Mouse (Mus musculus) right cerebral cortex, postnatal 4 days (tissue): ENCODE measurements around the gene Dpm3.

Experiments used
- DNase-seq: peaks from one replicate; pipeline ENCODE4 v3.0.0-alpha.2; 2022

Gene Dpm3

DNA sequence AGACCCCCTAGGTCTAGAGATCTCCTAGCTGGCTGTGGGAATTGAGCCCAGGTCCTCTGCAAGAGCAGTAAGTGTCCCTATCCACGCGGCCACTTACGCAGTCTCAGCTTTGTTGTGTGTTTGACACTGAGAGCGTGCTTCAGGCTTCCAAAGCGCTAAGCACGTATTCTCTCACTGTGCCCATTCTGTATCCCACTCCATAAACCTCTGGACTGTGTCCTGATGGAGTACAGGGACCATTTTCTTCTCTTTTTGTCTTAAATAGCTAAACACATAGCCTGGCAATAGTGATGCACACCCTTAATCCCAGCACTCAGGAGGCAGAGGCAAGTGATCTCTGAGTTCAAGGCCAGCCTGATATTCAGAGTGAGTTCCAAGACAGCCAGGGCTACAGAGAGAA is 39.8 kb downstream of the Dpm3 start:
- DNase-seq = no peak

DNA sequence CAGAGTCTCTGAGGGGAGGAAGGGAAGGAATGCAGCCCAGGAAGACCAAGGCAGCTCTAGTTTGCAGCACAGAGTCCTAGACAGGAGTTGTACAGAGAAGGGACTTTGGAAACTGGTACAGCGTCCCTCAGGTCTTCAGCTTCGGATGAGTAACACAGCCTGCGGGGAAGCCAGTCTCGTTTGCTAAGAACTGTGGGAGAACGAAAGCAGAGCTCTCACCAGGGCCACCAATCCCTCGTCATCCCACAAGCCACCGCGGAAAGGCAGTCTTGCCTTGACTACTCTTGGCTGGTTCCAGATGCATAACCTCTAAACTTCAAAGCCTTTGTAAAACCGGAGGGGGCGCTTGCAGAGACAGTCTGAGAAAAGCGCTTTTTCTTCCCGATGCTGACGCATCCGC is 40.3 kb downstream of the Dpm3 start:
- no peak for DNase-seq

DNA sequence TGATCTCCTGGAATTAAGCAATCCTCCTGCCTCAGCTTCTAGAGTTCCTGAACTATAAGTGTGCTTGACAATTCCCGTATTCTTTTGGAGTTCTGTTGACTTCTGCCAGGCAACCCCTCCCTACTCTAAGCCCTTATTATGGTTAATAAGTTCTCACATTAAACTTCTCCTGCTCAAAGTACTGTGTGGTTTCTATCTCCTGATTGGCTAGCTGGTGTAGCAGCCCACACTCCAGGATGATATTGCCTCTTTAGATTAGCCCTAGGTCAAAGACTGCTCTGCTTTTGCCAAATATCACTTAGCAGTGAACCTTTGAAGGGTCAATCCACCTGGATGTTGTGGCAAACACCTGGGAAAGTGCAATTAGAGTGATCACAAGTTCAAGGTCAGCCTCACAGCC is 40.9 kb downstream of the Dpm3 start:
- no peak for DNase-seq

DNA sequence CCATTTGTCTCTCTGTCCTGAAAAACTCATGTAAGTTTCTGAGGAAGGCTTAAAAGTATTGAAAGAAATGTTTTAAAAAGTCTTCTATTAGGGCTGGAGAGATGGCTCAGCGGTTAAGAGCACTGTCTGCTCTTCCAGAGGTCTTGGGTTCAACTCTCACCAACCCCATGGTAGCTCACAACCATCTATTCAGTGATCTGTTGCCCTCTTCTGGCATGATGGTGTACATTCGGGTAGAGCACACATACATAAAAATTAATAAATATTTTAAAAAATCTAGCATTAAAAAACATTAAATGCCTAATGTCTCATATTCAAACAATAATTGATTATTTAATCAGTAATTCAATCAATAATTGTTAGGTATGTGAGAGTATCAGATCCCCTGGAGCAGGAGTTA is 41.4 kb downstream of the Dpm3 start:
- DNase-seq = no peak

DNA sequence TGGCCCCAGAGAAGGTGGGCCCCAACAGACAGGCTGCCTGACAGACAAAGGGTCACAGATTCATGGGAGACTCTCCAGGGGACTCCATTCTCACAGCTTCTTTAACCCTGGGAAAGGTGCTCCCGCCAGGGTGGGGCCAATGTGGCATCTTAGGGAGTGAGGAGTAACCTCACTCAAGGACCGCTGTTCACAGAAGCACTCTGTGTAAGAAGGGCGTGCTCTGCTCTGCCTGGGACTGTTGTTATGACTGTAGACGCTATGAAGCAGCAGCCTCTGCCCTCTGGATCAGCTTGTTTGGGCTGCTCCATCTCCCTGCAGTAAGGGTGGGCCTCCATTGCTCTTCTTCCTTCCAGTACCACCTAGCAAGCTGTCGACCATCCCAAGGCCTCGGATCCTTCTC is 45.3 kb downstream of the Dpm3 start:
- DNase-seq = no peak

DNA sequence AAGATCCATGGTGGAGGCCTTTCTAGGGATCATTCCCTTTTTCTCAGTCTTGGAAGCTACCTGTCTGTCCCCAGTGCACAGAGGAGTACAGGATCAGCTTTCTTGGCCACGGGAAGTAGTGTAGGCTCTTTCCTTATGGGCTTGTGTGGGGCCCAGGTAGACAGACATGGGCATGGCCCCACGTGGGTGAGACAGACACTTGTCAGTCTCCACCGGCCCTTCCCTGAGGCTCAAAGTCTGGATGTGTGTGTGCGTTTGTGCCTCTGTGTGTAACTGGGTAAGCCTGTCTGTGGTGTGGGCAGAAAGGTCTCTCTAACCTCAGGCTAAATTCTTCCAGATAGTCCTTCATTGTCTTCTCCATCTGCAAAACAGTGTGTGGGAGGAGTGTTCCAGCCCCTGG is 45.9 kb downstream of the Dpm3 start:
- no peak for DNase-seq

DNA sequence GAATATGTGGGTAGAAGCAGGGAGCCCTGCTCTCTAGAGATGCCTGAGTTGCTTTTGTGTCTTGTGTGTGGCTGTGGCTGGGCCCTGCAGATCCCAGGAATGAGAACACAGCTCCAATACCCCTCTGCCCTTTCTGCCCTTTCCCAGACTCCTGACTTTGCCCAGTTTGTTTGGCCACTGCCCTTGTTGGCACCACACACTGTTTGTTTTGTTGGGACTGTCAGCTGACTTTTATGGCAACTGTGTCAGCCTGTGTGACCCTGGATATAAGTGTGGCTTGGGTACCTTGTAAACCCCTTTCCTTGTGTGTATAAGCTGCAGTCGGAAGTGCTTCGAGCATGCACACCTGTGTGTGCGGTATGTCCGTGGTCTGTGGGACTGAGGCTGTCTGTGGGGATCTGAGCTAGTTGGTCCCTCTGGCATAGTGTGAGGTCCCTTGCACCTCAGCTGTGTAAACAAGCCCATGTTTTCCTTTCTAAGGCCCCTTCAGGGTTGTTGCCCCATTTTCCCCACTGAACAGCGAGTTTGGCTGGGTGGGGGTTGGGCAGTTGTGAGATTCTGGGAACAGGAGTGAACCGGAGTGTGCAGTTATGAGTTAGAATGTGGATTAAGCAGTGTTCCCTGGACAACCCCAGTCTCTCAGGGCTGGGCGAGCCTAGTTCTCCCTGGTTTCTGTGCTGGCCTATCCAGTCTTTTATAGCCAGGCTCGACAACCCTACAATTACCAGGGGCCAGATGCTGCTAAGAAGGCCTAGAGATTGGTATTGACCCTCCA is 46.6 kb downstream of the Dpm3 start:
- DNase-seq = no peak

DNA sequence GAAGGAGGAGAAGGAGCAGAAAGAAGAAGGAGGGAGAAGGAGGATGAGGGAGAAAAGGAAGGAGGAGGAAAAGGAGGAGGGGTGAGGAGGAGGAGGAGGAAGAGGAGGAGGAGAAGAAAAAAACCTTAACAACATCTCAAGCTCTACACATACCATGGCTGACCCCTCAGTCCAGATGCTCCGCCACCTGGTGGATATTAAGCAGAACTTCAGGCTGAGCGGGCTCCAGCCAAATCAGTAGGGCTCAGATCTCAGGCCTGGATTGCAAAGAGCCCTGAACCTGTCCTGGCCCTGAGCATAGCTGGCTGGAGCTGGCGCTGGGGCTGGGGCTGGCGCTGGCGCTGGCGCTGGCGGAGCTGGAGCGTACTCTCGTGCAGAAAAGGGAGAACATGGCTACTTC is 48.9 kb downstream of the Dpm3 start:
- DNase-seq = peak; percentile 39

DNA sequence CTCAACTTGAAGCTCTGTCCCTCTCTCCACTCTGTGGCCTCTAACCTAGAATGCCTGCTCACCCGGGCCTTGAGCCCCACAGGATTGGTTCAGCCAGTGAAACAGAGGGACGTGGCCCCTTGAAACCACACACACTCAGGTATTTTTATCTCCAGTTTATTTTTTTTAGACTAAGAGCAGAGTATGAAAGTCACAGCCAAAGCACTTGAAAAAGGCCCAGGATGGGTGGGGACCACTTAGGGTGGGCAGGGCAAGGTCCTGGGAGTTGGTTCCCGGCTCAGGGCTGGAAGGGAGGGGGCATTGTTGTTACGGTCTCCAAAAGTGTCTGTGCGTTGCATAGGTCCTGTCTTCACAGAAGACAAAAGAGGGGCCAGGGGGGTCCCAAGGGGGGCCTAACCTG is 55.2 kb downstream of the Dpm3 start:
- no peak for DNase-seq

DNA sequence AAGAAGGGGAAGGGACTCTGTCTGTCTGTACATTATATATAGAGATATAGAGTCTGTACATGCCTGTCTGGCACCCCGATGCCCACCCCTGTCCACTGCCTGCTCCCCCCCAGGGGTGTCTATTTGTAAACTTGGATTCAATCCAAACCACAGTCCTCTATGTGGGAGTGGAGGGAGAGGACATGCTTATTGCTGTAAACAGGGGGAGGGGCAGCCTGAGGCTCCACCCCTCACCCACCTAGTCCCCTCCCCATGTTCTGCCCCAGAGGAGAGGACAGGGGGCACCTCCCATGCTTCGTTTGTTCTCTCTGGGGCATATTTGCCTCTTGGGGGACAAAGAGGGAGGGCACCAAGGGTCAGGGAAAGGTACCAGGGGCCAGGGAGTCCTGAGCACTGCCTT is 55.6 kb downstream of the Dpm3 start:
- no peak for DNase-seq

DNA sequence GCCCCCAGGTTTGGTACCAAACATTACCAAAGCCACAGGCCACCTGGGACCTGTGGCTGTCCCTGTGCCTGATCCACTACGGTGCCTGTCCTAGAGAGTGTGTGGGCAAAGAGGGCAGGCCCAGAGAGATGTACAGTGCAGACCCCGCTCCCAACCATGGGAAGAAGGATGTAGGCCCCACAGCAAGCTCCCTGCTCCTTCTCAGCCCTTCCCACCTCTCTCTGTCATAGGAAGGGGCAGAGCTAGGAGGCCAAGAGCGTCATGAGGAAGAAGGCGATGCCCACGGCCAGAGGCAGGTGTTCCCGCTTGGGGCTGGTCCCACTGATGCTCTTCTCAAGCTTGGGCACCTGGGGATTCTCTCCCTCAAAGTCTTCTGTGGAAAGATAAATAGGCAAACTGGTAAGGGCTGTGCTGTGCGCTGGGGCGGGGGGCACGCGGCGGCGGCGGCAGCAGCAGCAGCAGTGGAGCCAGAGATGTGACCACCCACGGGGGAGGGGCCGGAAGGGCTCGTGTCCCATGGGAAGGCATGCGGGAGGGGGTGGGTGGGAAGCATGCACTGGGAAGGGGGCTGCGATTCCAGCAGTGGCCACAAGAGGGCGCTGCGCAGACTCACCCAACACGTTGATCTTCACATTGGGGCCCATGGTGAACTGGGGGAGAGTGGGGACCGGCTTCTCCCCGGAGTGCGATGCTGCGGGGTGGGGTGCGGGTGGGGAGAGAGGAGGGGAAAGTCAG is 56.2 kb downstream of the Dpm3 start:
- DNase-seq = peak; percentile 89

DNA sequence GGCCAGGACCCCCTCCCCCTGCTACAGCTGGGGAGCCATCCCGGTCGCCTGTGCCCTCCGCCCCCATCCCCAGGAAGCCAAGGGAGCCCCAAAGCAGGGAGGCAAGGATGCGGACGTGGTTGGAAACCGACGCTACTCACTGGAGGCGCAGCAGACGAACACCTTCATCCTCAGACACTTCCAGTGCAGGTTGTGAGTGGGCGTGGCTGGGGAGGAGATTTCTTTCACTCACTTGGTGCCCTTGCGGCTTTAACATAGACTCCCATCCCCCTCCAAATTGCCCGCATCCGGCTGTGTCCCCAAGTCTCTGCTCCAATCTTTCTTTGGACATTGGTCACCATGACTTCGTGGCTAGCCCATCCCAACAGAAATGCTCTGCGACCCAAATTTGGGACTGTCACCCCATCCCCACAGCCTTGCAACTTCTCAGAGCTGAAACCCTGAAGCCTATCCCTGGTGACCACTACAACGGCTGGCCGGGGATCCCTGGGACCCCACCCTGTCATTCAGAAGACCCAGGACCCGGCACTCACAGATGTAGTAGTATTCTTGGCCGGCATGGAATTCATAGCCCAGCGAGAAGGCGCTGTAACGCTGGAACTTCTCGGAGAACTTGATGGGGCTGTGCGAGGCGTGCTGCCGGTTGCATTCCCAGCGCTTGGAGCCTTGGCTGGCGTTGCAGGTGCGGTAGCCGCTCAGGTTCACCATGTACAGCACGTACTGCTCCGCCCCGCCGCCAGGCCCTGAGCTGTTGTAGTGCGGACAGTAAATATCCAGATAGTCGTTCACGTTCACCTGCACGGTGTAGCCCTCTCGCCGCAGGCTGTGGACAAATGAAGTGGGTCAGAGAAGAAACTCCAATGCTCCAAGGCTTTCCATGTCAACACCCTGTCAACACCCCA is 57.0 kb downstream of the Dpm3 start:
- no peak for DNase-seq
